Mouse (Mus musculus): ENCODE measurements at regions not wholly inside any gene's neighbourhood (a gene's known extent, or its start where the extent isn't known, plus 50 kb on each side); places are given as distances from the start of the nearest gene placed in this dataset.
A peak's percentile ranks its signal among the peaks of the same experiment; 100 is the strongest.

- no peak overlapping the region for H3K4me3 ChIP-seq
- no peak overlapping the region for H3K27ac ChIP-seq (replicated peaks)
- no peaks in the 10 kb centered on the region for H3K4me1 ChIP-seq
- ATAC-seq (replicated peaks): no peak
- no peak overlapping the region for H3K4me2 ChIP-seq (replicated peaks)
- no peaks in the 10 kb centered on the region for H3K36me3 ChIP-seq
- H3K9me3 ChIP-seq: no peaks in the 10 kb centered on the region
- no peaks in the 10 kb centered on the region for H3K27me3 ChIP-seq
- WGBS: 87% methylated on average over 8 of the region's 8 CpGs
- no peak overlapping the region for H3K9ac ChIP-seq (replicated peaks)
These were observed 54.0 kb upstream of the Psmd7 start for GRCm38 (mm10) chr8:107642241-107642640.

GRCm38 (mm10) chr8:107647936-107648335, 59.7 kb upstream of the Psmd7 start:
- Histone ChIP-seq H3K4me3 (no peak overlapping the region), H3K27me3 (no peaks in the 10 kb centered on the region), H3K4me2 (replicated peaks) (no peak overlapping the region), H3K9ac (replicated peaks) (no peak overlapping the region), H3K36me3 (no peaks in the 10 kb centered on the region), H3K9me3 (no peaks in the 10 kb centered on the region), H3K4me1 (no peaks in the 10 kb centered on the region), H3K27ac (replicated peaks) (no peak overlapping the region)
- 85% methylated on average over 8 of the region's 8 CpGs for WGBS
- no peak for ATAC-seq (replicated peaks)

- Histone ChIP-seq H3K4me2 (replicated peaks) (no peak overlapping the region), H3K9ac (replicated peaks) (no peak overlapping the region), H3K9me3 (no peaks in the 10 kb centered on the region), H3K27me3 (no peaks in the 10 kb centered on the region), H3K4me3 (no peak overlapping the region), H3K27ac (replicated peaks) (no peak overlapping the region), H3K4me1 (no peaks in the 10 kb centered on the region), H3K36me3 (no peaks in the 10 kb centered on the region)
- ATAC-seq (replicated peaks): no peak
- WGBS: 90% methylated on average over 9 of the region's 9 CpGs
These were observed 62.0 kb upstream of the Psmd7 start for GRCm38 (mm10) chr8:107650306-107650705.

- no peak overlapping the region for H3K4me3 ChIP-seq
- H3K36me3 ChIP-seq: no peaks in the 10 kb centered on the region
- no peaks in the 10 kb centered on the region for H3K27me3 ChIP-seq
- no peaks in the 10 kb centered on the region for H3K9me3 ChIP-seq
- no peak overlapping the region for H3K4me2 ChIP-seq (replicated peaks)
- WGBS: 82% methylated on average over 11 of the region's 11 CpGs
- no peaks in the 10 kb centered on the region for H3K4me1 ChIP-seq
- no peak overlapping the region for H3K9ac ChIP-seq (replicated peaks)
- ATAC-seq (replicated peaks): no peak
- H3K27ac ChIP-seq (replicated peaks): no peak overlapping the region
These were observed 63.2 kb upstream of the Psmd7 start for GRCm38 (mm10) chr8:107651424-107651823.

- Histone ChIP-seq H3K27me3 (no peaks in the 10 kb centered on the region), H3K4me1 (no peaks in the 10 kb centered on the region), H3K4me2 (replicated peaks) (no peak overlapping the region), H3K9me3 (no peaks in the 10 kb centered on the region), H3K4me3 (no peak overlapping the region), H3K9ac (replicated peaks) (no peak overlapping the region), H3K27ac (replicated peaks) (no peak overlapping the region), H3K36me3 (no peaks in the 10 kb centered on the region)
- 87% methylated on average over 8 of the region's 8 CpGs for WGBS
- no peak for ATAC-seq (replicated peaks)
These were observed 64.0 kb upstream of the Psmd7 start for GRCm38 (mm10) chr8:107652226-107652625.

- WGBS: 95% methylated on average over 10 of the region's 10 CpGs
- Histone ChIP-seq H3K4me3 (no peak overlapping the region), H3K4me2 (replicated peaks) (no peak overlapping the region), H3K36me3 (no peaks in the 10 kb centered on the region), H3K9ac (replicated peaks) (no peak overlapping the region), H3K27me3 (no peaks in the 10 kb centered on the region), H3K9me3 (no peaks in the 10 kb centered on the region), H3K4me1 (no peaks in the 10 kb centered on the region), H3K27ac (replicated peaks) (no peak overlapping the region)
- ATAC-seq (replicated peaks): no peak
These were observed 65.4 kb upstream of the Psmd7 start for GRCm38 (mm10) chr8:107653711-107654110.

DNA sequence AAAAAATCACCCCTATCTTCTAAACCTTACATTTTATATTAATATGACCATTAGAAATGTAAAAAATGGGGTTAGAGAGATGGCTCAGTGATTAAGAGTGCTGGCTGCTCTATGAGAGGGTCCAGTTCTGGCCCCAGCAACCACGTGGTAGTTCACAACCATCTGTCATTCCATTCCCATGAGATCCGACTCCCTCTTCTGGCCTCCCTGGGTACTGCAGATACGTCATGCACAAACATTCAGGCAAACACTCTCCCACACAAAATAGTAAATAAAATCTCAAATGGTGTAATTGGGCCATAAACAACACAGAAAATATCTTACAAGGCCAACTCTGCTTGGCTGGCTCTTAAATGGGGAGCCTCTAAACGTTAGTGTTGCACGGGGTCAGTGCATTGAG, 68.4 kb upstream of the Psmd7 start:
- H3K4me2 ChIP-seq (replicated peaks): no peak overlapping the region
- H3K9ac ChIP-seq (replicated peaks): no peak overlapping the region
- no peak overlapping the region for H3K27ac ChIP-seq (replicated peaks)
- WGBS: 79% methylated on average over 5 of the region's 5 CpGs
- H3K36me3 ChIP-seq: no peaks in the 10 kb centered on the region
- no peaks in the 10 kb centered on the region for H3K27me3 ChIP-seq
- H3K4me1 ChIP-seq: no peaks in the 10 kb centered on the region
- no peaks in the 10 kb centered on the region for H3K9me3 ChIP-seq
- H3K4me3 ChIP-seq: no peak overlapping the region
- ATAC-seq (replicated peaks): no peak

DNA sequence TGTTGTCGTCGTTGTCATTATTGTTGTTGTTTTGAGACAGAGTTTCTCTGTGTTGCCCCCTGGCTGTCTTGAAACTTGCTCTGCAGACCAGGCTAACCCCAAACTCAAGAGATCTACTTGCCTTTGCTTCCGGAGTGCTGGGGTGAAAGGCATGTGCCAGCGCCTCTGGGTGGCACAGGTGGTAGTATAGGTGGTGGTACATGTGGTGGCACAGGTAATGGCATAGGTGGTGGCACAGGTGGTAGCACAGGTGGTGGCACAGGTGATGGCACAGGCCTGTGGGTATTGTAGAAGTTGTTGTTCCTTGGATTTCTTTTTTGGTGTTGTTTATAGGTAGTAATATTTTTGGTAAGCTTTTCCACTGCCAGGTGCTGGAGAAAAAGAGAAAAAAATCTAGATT, 69.5 kb upstream of the Psmd7 start:
- no peak overlapping the region for H3K4me2 ChIP-seq (replicated peaks)
- no peaks in the 10 kb centered on the region for H3K27me3 ChIP-seq
- H3K9ac ChIP-seq (replicated peaks): no peak overlapping the region
- H3K36me3 ChIP-seq: no peaks in the 10 kb centered on the region
- WGBS: 94% methylated on average over 4 of the region's 4 CpGs
- no peak for ATAC-seq (replicated peaks)
- H3K27ac ChIP-seq (replicated peaks): no peak overlapping the region
- no peaks in the 10 kb centered on the region for H3K4me1 ChIP-seq
- no peaks in the 10 kb centered on the region for H3K9me3 ChIP-seq
- no peak overlapping the region for H3K4me3 ChIP-seq

GRCm38 (mm10) chr8:107658386-107658785, 70.1 kb upstream of the Psmd7 start:
- Histone ChIP-seq H3K4me1 (no peaks in the 10 kb centered on the region), H3K9ac (replicated peaks) (no peak overlapping the region), H3K9me3 (no peaks in the 10 kb centered on the region), H3K4me3 (no peak overlapping the region), H3K27me3 (no peaks in the 10 kb centered on the region), H3K27ac (replicated peaks) (no peak overlapping the region), H3K4me2 (replicated peaks) (no peak overlapping the region), H3K36me3 (no peaks in the 10 kb centered on the region)
- WGBS: 96% methylated on average over 6 of the region's 6 CpGs
- ATAC-seq (replicated peaks): no peak

- H3K36me3 ChIP-seq: no peaks in the 10 kb centered on the region
- no peak for ATAC-seq (replicated peaks)
- H3K4me1 ChIP-seq: no peaks in the 10 kb centered on the region
- H3K4me3 ChIP-seq: no peak overlapping the region
- 93% methylated on average over 6 of the region's 6 CpGs for WGBS
- H3K27me3 ChIP-seq: no peaks in the 10 kb centered on the region
- H3K27ac ChIP-seq (replicated peaks): no peak overlapping the region
- no peak overlapping the region for H3K4me2 ChIP-seq (replicated peaks)
- no peak overlapping the region for H3K9ac ChIP-seq (replicated peaks)
- no peaks in the 10 kb centered on the region for H3K9me3 ChIP-seq
These were observed 72.4 kb upstream of the Psmd7 start for GRCm38 (mm10) chr8:107660624-107661023.

DNA sequence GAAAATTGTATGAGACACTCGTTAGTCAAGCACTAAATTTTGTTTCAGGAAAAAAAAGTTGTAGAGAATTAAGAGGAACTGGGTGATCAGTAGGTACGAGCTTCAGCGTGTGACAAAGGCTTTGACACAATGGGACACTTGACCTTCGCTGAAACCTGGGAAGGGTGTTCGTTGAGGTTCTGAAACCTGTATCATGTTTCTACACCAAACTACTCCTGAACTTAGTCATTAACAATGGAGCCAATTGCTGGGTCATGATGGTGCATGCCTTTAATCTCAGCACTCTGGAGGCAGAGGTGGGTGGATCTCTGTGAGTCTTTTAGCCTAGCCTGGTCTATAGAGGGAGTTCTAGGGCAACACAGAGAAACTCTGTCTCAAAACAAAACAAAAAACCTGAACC, 81.3 kb upstream of the Psmd7 start:
- no peaks in the 10 kb centered on the region for H3K27me3 ChIP-seq
- no peak overlapping the region for H3K4me2 ChIP-seq (replicated peaks)
- no peaks in the 10 kb centered on the region for H3K36me3 ChIP-seq
- H3K27ac ChIP-seq (replicated peaks): no peak overlapping the region
- no peak for ATAC-seq (replicated peaks)
- H3K4me3 ChIP-seq: no peak overlapping the region
- no peaks in the 10 kb centered on the region for H3K9me3 ChIP-seq
- WGBS: 83% methylated on average over 5 of the region's 5 CpGs
- no peak overlapping the region for H3K9ac ChIP-seq (replicated peaks)
- peaks cover 12% of the 10 kb centered on the region for H3K4me1 ChIP-seq

GRCm38 (mm10) chr8:107671471-107671870, 83.2 kb upstream of the Psmd7 start:
- ATAC-seq (replicated peaks): peak; percentile 58; the same call in 1 of the 2 replicates
- Histone ChIP-seq H3K27ac (replicated peaks) (no peak overlapping the region), H3K4me2 (replicated peaks) (0 out of 2 replicates have a peak overlapping the region, but pooled peaks have one; percentile 9)

GRCm38 (mm10) chr8:107672691-107673090, 84.4 kb upstream of the Psmd7 start:
- Histone ChIP-seq H3K27ac (replicated peaks) (no peak overlapping the region), H3K27me3 (no peaks in the 10 kb centered on the region), H3K36me3 (no peaks in the 10 kb centered on the region), H3K4me3 (no peak overlapping the region), H3K4me1 (peaks cover 12% of the 10 kb centered on the region), H3K9ac (replicated peaks) (no peak overlapping the region), H3K9me3 (no peaks in the 10 kb centered on the region), H3K4me2 (replicated peaks) (no peak overlapping the region)
- ATAC-seq (replicated peaks): no peak
- WGBS: 94% methylated on average over 6 of the region's 6 CpGs

More at GRCm38 (mm10) chr8:107671471-107671870, 83.2 kb upstream of the Psmd7 start:
- Histone ChIP-seq H3K9me3 (no peaks in the 10 kb centered on the region), H3K4me1 (peaks cover 12% of the 10 kb centered on the region), H3K36me3 (no peaks in the 10 kb centered on the region), H3K27me3 (no peaks in the 10 kb centered on the region), H3K9ac (replicated peaks) (no peak overlapping the region), H3K4me3 (no peak overlapping the region)
- WGBS: 22% methylated on average over 8 of the region's 8 CpGs
